Mouse (Mus musculus) forebrain, embryonic 13.5 days (tissue): ENCODE measurements around the gene Pnpla1. TPM values are rescaled to one million over a fixed set of nuclear protein-coding genes. Genes with fewer than 3 reads are reported as not detected.

Experiments used
- ATAC-seq: fragments of 200-750 bp; cut with Nextera tagmentation; 2 replicates; pipeline ENCODE4 v1.8.0; 2017
- H3K27ac ChIP-seq: fragments of 300-500 bp; sonication (generic); 2 replicates; pipeline ENCODE4 v1.5.1; 2015; ENCODE audit warnings: inconsistent platforms, mild to moderate bottlenecking, moderate library complexity
- H3K27me3 ChIP-seq: fragments of 300-500 bp; sonication (generic); 2 replicates; pipeline ENCODE4 v1.6.1; 2015; ENCODE audit warnings: mild to moderate bottlenecking, inconsistent platforms
- H3K36me3 ChIP-seq: fragments of 300-500 bp; sonication (generic); 2 replicates; pipeline ENCODE4 v1.6.1; 2015; ENCODE audit warnings: mild to moderate bottlenecking, inconsistent platforms; ENCODE audit not compliant: poor library complexity, severe bottlenecking
- H3K4me1 ChIP-seq: fragments of 300-500 bp; sonication (generic); 2 replicates; pipeline ENCODE4 v1.6.1; 2015; ENCODE audit warnings: inconsistent platforms
- H3K4me2 ChIP-seq: fragments of 300-500 bp; sonication (generic); 2 replicates; pipeline ENCODE4 v1.6.1; 2015; ENCODE audit warnings: inconsistent platforms, mild to moderate bottlenecking, moderate library complexity
- H3K4me3 ChIP-seq: fragments of 300-500 bp; sonication (generic); 2 replicates; pipeline ENCODE4 v1.5.1; 2015; ENCODE audit warnings: mild to moderate bottlenecking, inconsistent platforms
- H3K9ac ChIP-seq: fragments of 300-500 bp; sonication (generic); 2 replicates; pipeline ENCODE4 v1.6.1; 2015; ENCODE audit warnings: mild to moderate bottlenecking, inconsistent platforms
- H3K9me3 ChIP-seq: fragments of 300-500 bp; sonication (generic); replicated peaks from 2 replicates; pipeline ENCODE4 v1.6.1; 2016; ENCODE audit warnings: inconsistent platforms
- WGBS: fragments of 180-500 bp; shearing (Covaris S2); methylation state at CpG from one replicate; pipeline ENCODE4 v1.1.7; 2015; 5-methylcytosine and 5-hydroxymethylcytosine counted together
- polyA plus RNA-seq: library from polyadenylated mRNA; unstranded; fragments of >200 nt; fragmentation: Nextera tagmentation; extraction: Ambion mirVana; gene quantifications from 2 replicates; pipeline ENCODE4 v1.2.1, GENCODE M21; 2015

The Pnpla1 gene
- polyA plus RNA-seq, 1 experiment from 2014 or later: not detected

GRCm38 (mm10) chr17:28874216-28874615 lies 16.0 kb downstream of the Pnpla1 start:
- Histone ChIP-seq H3K9ac (no peak overlapping the region), H3K4me3 (no peak overlapping the region), H3K4me1 (peaks cover 8% of the 10 kb centered on the region; the same call in 1 of the 2 replicates), H3K4me2 (no peak overlapping the region), H3K36me3 (no peaks in the 10 kb centered on the region), H3K27ac (no peak overlapping the region), H3K9me3 (no peaks in the 10 kb centered on the region), H3K27me3 (no peaks in the 10 kb centered on the region; the same call in 1 of the 2 replicates)
- no peak for ATAC-seq
- 87% methylated on average over 4 of the region's 4 CpGs for WGBS

GRCm38 (mm10) chr17:28874825-28875224 lies 16.6 kb downstream of the Pnpla1 start:
- H3K36me3 ChIP-seq: no peaks in the 10 kb centered on the region
- H3K4me3 ChIP-seq: no peak overlapping the region
- ATAC-seq: no peak
- no peaks in the 10 kb centered on the region; the same call in 1 of the 2 replicates for H3K27me3 ChIP-seq
- 86% methylated on average over 7 of the region's 7 CpGs for WGBS
- no peak overlapping the region for H3K27ac ChIP-seq
- H3K9ac ChIP-seq: no peak overlapping the region
- H3K4me1 ChIP-seq: peaks cover 2% of the 10 kb centered on the region; the same call in 1 of the 2 replicates
- H3K9me3 ChIP-seq: no peaks in the 10 kb centered on the region
- no peak overlapping the region for H3K4me2 ChIP-seq

GRCm38 (mm10) chr17:28875316-28875715 lies 17.1 kb downstream of the Pnpla1 start:
- Histone ChIP-seq H3K36me3 (no peaks in the 10 kb centered on the region), H3K4me3 (no peak overlapping the region), H3K27me3 (no peaks in the 10 kb centered on the region; the same call in 1 of the 2 replicates), H3K9me3 (no peaks in the 10 kb centered on the region), H3K27ac (no peak overlapping the region), H3K4me1 (peaks cover 4% of the 10 kb centered on the region; the same call in 1 of the 2 replicates), H3K9ac (no peak overlapping the region), H3K4me2 (no peak overlapping the region)
- 48% methylated on average over 8 of the region's 8 CpGs for WGBS
- ATAC-seq: no peak

- Histone ChIP-seq H3K9me3 (no peaks in the 10 kb centered on the region), H3K27ac (no peak overlapping the region), H3K4me2 (no peak overlapping the region), H3K4me1 (peaks cover 4% of the 10 kb centered on the region; the same call in 1 of the 2 replicates), H3K9ac (peak overlapping the region; percentile 0; the same call in 1 of the 2 replicates), H3K36me3 (no peaks in the 10 kb centered on the region), H3K27me3 (peaks cover 7% of the 10 kb centered on the region), H3K4me3 (no peak overlapping the region)
- 62% methylated on average over 5 of the region's 5 CpGs for WGBS
- no peak for ATAC-seq
Measured at GRCm38 (mm10) chr17:28876331-28876730, 18.1 kb downstream of the Pnpla1 start.

- Histone ChIP-seq H3K9me3 (no peaks in the 10 kb centered on the region), H3K4me2 (peak overlapping the region; percentile 15; the same call in 1 of the 2 replicates), H3K4me1 (peaks cover 4% of the 10 kb centered on the region; the same call in 1 of the 2 replicates), H3K9ac (peak overlapping the region; percentile 0; the same call in 1 of the 2 replicates), H3K4me3 (no peak overlapping the region), H3K27me3 (peaks cover 10% of the 10 kb centered on the region), H3K36me3 (no peaks in the 10 kb centered on the region), H3K27ac (no peak overlapping the region)
- no peak for ATAC-seq
- WGBS: 15% methylated on average over 19 of the region's 19 CpGs
Measured at GRCm38 (mm10) chr17:28876821-28877220, 18.6 kb downstream of the Pnpla1 start.

GRCm38 (mm10) chr17:28879931-28880391 lies 21.8 kb downstream of the Pnpla1 start:
- peaks cover 4% of the 10 kb centered on the region; the same call in 1 of the 2 replicates for H3K4me1 ChIP-seq
- no peaks in the 10 kb centered on the region for H3K9me3 ChIP-seq
- 7% methylated on average over 18 of the region's 18 CpGs for WGBS
- peak; percentile 37; the same call in 1 of the 2 replicates for ATAC-seq
- no peak overlapping the region for H3K27ac ChIP-seq
- no peak overlapping the region; the same call in 1 of the 2 replicates for H3K9ac ChIP-seq
- peaks cover 10% of the 10 kb centered on the region for H3K27me3 ChIP-seq
- H3K4me2 ChIP-seq: peak overlapping the region; percentile 45
- no peaks in the 10 kb centered on the region for H3K36me3 ChIP-seq
- H3K4me3 ChIP-seq: 0 out of 2 replicates have a peak overlapping the region, but pooled peaks have one; percentile 1

- Histone ChIP-seq H3K4me3 (no peak overlapping the region), H3K27ac (no peak overlapping the region), H3K9me3 (no peaks in the 10 kb centered on the region), H3K9ac (peak overlapping the region; percentile 31; the same call in 1 of the 2 replicates), H3K4me2 (peak overlapping the region; percentile 34), H3K27me3 (peaks cover 10% of the 10 kb centered on the region), H3K36me3 (no peaks in the 10 kb centered on the region), H3K4me1 (peaks cover 4% of the 10 kb centered on the region; the same call in 1 of the 2 replicates)
- WGBS: 4% methylated on average over 12 of the region's 12 CpGs
- ATAC-seq: peak; percentile 80; the same call in 1 of the 2 replicates
Measured at GRCm38 (mm10) chr17:28882316-28882715, 24.1 kb downstream of the Pnpla1 start.

GRCm38 (mm10) chr17:28882810-28883209 lies 24.6 kb downstream of the Pnpla1 start:
- no peaks in the 10 kb centered on the region for H3K36me3 ChIP-seq
- peaks cover 10% of the 10 kb centered on the region for H3K27me3 ChIP-seq
- H3K9ac ChIP-seq: no peak overlapping the region
- H3K4me3 ChIP-seq: no peak overlapping the region
- peaks cover 4% of the 10 kb centered on the region; the same call in 1 of the 2 replicates for H3K4me1 ChIP-seq
- 61% methylated on average over 8 of the region's 8 CpGs for WGBS
- peaks cover under 1% of the 10 kb centered on the region; the same call in 1 of the 2 replicates for H3K9me3 ChIP-seq
- ATAC-seq: no peak
- peak overlapping the region; percentile 34 for H3K4me2 ChIP-seq
- no peak overlapping the region for H3K27ac ChIP-seq

GRCm38 (mm10) chr17:28883941-28884516 lies 25.8 kb downstream of the Pnpla1 start:
- ATAC-seq: no peak
- H3K27ac ChIP-seq: no peak overlapping the region
- WGBS: 77% methylated on average over 10 of the region's 10 CpGs
- peaks cover 10% of the 10 kb centered on the region for H3K27me3 ChIP-seq
- peaks cover 10% of the 10 kb centered on the region for H3K9me3 ChIP-seq
- H3K36me3 ChIP-seq: no peaks in the 10 kb centered on the region
- peaks cover 4% of the 10 kb centered on the region; the same call in 1 of the 2 replicates for H3K4me1 ChIP-seq
- H3K4me2 ChIP-seq: no peak overlapping the region
- no peak overlapping the region for H3K9ac ChIP-seq
- H3K4me3 ChIP-seq: no peak overlapping the region

- ATAC-seq: no peak
- WGBS: 87% methylated on average over 8 of the region's 8 CpGs
- H3K4me1 ChIP-seq: peaks cover under 1% of the 10 kb centered on the region; the same call in 1 of the 2 replicates
Measured at GRCm38 (mm10) chr17:28885231-28885630, 27.0 kb downstream of the Pnpla1 start.

GRCm38 (mm10) chr17:28886266-28886665 lies 28.1 kb downstream of the Pnpla1 start:
- no peak overlapping the region for H3K27ac ChIP-seq
- 80% methylated on average over 8 of the region's 8 CpGs for WGBS
- H3K4me3 ChIP-seq: no peak overlapping the region
- no peaks in the 10 kb centered on the region for H3K36me3 ChIP-seq
- H3K4me1 ChIP-seq: no peaks in the 10 kb centered on the region
- H3K27me3 ChIP-seq: 0 out of 2 replicates have a peak, but pooled peaks cover 4% of the 10 kb centered on the region
- H3K4me2 ChIP-seq: no peak overlapping the region
- H3K9me3 ChIP-seq: peaks cover 10% of the 10 kb centered on the region
- H3K9ac ChIP-seq: no peak overlapping the region
- ATAC-seq: no peak

More at GRCm38 (mm10) chr17:28885231-28885630, 27.0 kb downstream of the Pnpla1 start:
- Histone ChIP-seq H3K36me3 (no peaks in the 10 kb centered on the region), H3K27ac (no peak overlapping the region), H3K4me2 (no peak overlapping the region), H3K27me3 (peaks cover 10% of the 10 kb centered on the region; the same call in 1 of the 2 replicates), H3K9ac (no peak overlapping the region), H3K9me3 (peaks cover 10% of the 10 kb centered on the region), H3K4me3 (no peak overlapping the region)

GRCm38 (mm10) chr17:28894050-28894767 lies 36.0 kb downstream of the Pnpla1 start:
- ATAC-seq: no peak
- no peak overlapping the region for H3K4me2 ChIP-seq
- no peaks in the 10 kb centered on the region for H3K4me1 ChIP-seq
- no peaks in the 10 kb centered on the region for H3K36me3 ChIP-seq
- H3K9ac ChIP-seq: no peak overlapping the region
- H3K27me3 ChIP-seq: no peaks in the 10 kb centered on the region
- H3K27ac ChIP-seq: no peak overlapping the region
- no peaks in the 10 kb centered on the region; the same call in 1 of the 2 replicates for H3K9me3 ChIP-seq
- H3K4me3 ChIP-seq: no peak overlapping the region
- WGBS: 91% methylated on average over 11 of the region's 11 CpGs
